Mouse (Mus musculus): Measurements from ENCODE around the gene Mettl25. TPM values are rescaled to one million over a fixed set of nuclear protein-coding genes. Genes with fewer than 3 reads are reported as not detected.

The Mettl25 gene
- 1 to 10 TPM; 4.7 to 5.5 TPM for total RNA-seq (2021)
- long read RNA-seq, experiment 1, transcript Mettl25-201 (12 exons, 2,033 nt) = major isoform, 6 of 8 reads
- long read RNA-seq, experiment 1, partial matches to known transcripts = 0 of 8 reads
- long read RNA-seq, experiment 1, other reads (novel, unspliced or antisense) = 2 of 8 reads
- long read RNA-seq, experiment 2, transcript Mettl25-201 (12 exons, 2,033 nt) = major isoform, 8 of 9 reads
- long read RNA-seq, experiment 2, partial matches to known transcripts = 0 of 9 reads
- long read RNA-seq, experiment 2, other reads (novel, unspliced or antisense) = 1 of 9 reads

DNA sequence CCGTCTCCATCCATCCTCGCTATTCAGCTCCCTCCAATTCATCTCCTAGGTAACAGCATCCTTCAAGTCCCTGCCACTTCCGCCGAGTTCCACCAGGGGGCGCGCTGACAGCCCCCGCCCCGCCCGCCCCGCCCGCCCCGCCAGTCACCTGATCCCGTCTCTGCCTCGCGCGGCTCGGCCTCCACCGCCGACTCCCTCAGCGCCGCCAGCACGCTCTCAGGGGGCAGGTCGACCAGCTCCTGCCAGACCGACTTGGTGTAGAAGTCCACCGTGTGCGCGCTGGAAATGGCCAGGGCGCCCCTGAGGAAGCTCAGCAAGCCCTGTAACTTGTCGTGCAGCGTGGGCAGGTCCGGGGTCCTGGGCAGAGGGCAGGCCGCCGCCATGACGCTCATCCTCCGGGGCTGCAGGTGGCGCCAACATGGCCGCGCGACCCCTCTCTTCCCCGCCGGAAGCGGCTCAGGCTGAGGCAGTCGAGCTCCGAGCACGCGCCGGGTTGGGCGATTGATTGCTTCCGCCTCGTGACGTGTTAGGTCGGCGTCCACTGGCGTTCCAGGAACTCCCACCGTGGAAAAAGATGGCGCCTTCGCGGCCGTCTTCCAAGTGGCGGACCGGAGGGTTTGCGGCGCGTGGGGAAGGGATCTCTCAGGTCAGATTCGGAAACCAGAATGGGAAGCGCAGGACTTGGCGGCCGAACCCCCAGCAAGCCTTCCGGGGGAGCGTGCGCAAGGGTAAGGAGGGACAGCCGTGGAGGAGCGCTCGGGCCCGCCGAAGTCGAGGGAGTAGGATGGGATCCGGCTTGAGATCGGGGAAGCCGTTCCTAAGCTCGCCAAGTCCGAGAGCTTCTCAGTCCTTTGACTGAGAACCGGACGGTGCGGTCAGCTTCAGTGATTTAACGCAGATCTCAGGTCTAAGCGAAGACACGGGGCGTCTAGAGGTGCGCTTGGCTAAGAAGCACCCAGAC lies at the start of gene Mettl25, which contains the start of gene Ccdc59:
Gene Mettl25 (minus strand): TSS at position 453 of the 961 bp plus-strand sequence.
Gene Ccdc59 (plus strand): TSS at position 140 of the 961 bp plus-strand sequence.
- peak; percentile 97 to 98 for DNase-seq

DNA sequence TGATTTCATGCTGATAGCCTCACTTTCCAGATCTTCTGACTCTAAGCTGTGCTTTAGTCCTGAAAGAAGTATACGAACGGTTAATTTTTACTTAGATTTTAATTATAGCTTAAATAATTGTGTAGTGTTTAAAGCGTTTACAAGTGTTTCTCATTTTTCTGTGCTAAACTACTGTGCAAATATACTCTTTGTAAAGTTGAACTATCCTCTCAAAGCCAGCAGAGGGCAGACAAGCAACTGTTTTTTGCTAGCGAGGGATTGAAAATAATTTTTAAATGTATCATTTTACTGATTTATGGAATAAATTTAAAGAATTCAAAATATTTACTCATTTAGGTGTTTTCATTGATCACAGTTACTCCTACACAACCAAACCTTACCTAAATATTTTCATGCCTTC lies 26.1 kb upstream of the Mettl25 start:
- intact Hi-C loops (cut with DNase I) = loop anchor here (5.0 kb wide), 1 partner anchor 720 kb away; no protein-coding TSS in a partner anchor
- no peak for DNase-seq

More for the DNA sequence above, at the start of gene Mettl25, which contains the start of gene Ccdc59:
- intact Hi-C loops (cut with DNase I) = no loop called here

DNA sequence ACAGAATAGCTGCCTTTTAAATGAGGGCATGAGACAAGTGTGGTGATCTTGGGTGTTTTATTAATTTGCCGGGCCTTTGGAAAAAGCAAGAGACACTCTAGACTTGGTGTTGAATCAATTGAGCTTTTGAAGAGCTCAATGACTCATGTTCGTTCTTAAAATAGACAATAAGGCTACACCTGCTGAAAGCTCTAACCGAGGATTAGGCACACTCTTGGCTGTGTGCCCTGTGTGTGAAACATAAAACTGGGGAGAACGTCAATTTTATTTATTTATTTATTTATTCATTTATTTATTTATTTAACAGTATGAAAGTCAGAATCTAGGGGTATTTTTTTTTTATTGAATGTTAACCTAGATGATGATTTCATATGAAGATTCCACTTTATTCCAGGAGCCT lies 10.0 kb upstream of the Mettl25 start:
- DNase-seq = peak in 1 of 2 experiments; percentile 3
- intact Hi-C loops (cut with DNase I) = no loop called here

DNA sequence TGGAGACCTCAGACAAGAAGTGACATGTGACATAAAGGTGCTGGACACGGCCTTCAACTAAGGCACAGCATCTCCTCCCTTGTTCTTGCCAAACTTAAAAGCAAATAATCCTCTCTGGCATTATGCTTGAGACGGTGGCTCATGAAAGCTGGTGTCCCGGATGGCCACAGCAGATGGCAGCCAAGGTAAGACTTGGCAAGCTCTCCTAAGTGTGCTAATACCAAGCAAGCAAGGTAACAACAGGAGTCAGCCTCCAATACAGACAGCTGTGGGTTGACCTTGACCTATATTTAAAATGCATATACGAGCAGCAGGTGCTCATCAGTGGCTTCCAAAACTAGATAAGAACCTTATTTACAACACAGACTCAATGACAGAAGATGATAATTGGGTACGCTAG lies 9.1 kb upstream of the Mettl25 start:
- intact Hi-C loops (cut with DNase I) = no loop called here
- no peak for DNase-seq

DNA sequence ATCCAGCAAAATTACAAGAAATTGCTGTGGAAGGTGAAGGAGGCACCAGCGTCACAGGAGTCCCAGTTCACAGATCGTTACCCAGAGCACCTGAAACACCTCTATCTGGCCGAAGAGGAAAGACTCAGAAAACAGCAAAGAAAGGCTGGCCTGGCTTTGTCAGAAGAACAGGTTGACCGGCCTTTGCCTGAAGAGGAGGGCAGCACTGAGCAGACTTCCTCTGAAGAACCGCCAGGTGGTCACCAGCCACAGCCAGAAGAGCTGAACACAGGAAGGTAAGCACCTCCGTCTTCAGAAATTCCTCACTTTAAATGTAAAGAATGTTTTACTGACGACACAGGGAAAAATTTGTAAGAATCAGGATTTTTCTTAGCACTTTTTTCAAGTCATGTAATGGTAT lies 1.4 kb upstream of the Mettl25 start:
- intact Hi-C loops (cut with DNase I) = no loop called here

DNA sequence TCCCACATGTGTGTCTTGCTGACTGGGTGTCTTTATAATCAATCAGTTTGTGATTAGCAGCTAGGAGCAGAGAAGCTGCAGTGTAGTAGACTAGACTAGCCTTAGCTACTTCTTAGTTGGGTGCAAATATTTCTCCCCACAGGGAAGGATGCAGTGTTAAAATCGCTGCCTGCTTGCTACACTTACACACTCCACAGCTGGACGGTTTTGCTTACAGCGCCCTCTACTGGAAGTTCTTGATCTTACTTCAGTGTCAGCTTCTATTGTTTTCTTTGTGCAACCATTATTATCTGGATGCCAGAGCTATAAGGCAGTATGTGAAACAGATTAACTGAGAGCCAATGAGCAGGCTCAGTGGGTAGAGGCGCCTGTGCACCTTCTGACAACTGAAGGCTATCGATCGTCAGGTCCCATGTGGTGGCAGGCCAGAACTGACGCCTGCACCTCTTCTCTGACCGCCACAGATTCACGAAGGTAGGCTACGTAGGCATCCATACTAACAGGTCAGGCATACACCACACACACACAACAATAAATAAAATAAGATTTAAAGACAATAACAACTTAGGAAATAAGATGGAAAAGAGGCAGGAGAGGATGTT lies 6.5 kb downstream of the Mettl25 start:
- peak in 1 of 2 experiments; percentile 12 for DNase-seq

More for the DNA sequence above, 1.4 kb upstream of the Mettl25 start:
- DNase-seq = no peak

DNA sequence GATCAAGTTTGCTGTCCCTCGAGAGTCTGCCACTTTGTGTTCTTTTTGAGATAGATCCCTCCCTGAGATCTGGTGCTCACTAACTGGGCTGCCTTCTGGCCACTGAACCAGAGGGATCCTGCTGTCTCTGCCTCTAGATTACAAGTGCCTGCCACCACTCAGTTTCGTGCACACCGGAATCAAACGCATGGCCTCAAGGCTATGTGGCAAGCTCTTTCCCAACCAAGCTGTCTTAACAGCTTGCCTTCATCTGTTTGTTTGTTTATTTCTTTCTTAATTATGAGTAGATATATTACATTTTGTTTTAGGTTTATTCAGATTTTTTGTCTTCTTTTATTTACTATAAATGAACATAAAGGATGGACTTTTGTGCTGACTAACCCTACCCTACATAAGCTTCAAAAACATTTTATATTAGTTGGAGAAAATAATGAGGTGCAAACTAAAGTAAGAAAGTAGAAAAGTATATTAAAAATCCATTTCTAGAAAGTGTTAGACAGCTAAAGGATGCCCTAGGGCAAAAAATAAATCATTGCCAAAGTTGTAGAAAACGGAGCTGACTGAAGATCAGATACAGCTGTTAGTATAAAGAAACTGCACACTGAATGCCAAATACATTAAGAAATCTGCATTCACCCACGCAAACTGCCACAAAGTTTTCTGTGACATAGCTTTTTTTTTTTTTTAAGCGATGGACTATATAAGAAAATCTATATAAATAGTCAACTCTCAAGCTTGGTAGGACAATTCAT lies 34.7 kb downstream of the Mettl25 start:
- no peak for DNase-seq
- intact Hi-C loops (cut with DNase I) = no loop called here

More for the DNA sequence above, 6.5 kb downstream of the Mettl25 start:
- intact Hi-C loops (cut with DNase I) = no loop called here

DNA sequence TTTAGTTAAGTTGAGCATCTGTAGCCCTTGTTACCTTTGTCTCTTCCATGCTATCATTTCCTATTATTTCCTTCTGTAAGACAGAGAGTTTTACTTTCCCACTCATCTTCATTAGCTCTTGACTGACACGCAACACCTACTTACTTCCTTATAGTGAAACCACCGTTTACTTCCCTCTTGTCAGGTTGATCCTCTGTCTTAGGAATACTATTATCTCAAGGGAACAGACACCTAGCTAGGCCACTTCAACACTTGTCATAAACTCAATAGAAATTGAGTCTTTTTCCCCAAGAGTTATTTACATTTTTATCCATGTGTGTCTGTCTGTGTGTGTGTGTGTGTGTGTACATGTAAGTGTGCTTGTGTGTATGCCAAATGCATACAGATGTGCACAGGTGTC lies 37.7 kb downstream of the Mettl25 start:
- no peak for DNase-seq
- intact Hi-C loops (cut with DNase I) = no loop called here

DNA sequence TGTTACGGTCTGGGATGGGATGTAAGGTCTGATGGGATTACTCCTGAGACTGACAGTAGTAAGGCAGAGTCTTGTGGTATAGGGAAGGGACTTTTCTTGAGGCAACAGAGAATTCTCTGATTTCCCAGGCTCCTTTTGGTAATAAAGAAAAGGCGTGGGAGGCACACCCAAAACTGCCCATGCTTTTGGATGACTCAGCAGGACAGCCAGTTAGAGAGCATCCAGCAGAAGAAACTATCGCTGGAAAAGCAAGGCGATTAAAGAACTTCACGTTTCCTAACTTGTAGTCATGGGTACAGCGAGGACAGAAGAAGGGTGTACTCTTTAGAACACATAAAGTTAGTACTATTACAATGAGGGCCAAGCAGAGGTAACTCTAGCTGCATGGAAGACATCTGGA lies 39.0 kb downstream of the Mettl25 start:
- intact Hi-C loops (cut with DNase I) = no loop called here

DNA sequence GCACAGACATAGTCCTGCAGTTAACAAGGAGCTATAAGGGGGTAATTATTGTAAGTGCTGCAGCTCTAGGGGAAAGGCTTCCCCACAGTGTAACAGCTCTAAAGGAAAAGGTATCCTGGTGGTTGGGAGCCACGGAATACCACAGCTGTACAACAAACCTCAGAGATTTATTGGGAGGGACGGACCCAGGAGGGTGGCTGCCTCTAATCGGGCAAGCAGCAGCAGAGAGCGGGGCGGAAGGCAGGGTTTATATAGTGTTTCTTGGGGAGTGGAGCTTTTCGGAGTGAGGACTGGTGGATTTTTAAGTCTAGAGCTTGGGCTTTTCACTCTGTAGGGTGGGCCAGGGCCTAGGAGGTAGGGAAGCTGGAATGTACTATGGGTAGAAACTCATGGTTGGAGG lies 40.0 kb downstream of the Mettl25 start:
- intact Hi-C loops (cut with DNase I) = no loop called here
- no peak for DNase-seq

More for the DNA sequence above, 39.0 kb downstream of the Mettl25 start:
- no peak for DNase-seq

DNA sequence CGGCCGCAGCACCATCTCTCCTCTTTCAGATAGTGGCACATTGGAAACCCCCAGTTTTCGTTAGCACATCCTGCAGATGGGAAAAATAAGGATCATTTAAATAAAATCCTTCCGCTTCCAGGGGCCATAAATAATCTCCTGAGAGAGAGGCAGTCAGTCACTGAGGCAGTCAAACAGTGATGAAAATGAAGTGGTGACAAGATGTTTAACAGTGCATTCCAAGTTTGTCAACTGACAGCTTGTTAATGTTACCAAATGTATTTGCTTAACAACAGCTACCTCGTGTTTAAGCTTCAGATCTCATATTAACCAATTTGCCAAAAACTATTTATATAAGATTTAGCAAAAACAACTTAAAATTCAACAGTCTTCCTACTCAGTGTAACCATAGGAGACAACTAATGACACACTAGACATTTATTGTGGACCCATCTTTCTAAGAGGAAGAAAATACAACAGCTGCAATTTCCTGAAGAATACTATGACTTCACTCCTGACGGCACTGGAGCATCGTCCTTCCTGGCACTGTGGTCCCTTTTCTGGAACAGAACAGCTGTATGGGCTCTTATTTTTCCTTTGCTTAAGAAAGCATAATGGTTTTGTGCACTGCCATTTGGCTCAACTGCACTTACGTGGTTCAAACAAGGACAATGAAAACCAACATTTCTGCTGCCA lies 43.8 kb downstream of the Mettl25 start:
- intact Hi-C loops (cut with DNase I) = no loop called here
- DNase-seq = peak in 1 of 2 experiments; percentile 18

DNA sequence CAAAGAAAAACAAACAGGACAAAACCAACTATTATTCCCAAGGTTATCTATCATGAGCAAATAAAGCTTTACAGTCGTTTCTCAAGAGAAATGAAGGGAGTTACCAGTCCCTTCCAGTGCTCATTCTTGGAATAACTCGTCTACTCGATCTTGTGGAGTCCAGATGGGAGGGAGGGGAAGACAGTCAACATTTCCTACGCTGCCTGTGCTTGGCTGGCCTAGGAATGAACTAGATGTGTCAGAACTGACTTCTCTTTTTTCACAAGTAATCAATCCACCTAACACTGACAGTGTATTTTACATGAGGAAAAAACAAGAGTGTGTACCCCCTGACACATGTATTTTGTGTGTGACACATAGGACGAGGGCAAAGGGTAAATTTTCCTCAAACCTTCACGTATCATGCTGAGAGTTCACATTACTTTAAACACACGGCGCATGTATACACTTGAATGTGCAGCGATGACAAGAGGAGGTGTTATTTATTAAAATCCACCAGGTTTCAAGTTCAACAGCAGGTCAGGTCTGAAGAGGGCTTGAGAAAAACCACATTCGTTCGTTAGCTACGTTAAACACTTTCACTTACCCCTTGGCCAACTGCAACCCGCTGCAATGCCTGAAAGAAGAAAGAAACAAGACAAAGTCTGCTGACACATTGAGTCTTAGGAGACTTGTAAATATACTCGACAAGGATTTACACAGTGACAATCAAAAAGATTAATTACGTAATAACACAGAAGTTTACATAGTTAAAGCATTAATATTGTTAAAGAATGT lies 47.2 kb downstream of the Mettl25 start:
- DNase-seq = no peak

DNA sequence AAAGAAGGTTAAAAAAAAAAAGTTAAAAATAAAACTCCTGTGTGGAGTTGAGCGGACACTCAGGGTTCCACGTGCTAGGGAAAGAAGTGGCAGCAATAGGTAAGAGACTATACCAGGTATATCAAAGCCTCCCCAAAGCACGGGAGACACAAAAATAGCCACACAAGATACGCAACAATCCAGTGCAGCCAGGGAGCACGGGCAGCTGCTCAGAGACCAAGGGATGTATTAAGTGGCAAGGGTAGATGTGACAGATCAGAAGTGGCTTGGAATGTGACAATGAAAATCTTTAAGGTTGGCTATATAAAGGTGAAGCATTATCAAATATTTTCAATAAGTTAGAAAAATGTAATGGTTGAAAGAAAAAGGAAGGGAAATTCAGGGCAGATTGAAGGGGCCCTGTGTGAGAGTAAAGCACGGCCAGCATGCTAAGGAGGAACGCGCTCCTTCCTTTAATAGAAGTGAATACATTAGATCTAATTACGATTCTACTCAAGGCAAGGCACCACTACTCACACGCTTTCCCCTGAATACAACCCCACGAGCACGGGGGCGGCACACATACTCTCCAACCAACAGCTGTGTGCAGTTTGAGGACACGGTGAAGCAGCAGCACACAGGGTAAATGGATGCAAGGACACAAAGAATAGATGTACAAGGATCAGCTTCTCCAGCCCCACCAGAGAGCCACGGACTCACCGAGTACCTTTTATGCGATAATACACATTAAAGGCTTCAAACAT lies 52.3 kb downstream of the Mettl25 start:
- intact Hi-C loops (cut with DNase I) = no loop called here
- DNase-seq = no peak

More for the DNA sequence above, 47.2 kb downstream of the Mettl25 start:
- intact Hi-C loops (cut with DNase I) = no loop called here

DNA sequence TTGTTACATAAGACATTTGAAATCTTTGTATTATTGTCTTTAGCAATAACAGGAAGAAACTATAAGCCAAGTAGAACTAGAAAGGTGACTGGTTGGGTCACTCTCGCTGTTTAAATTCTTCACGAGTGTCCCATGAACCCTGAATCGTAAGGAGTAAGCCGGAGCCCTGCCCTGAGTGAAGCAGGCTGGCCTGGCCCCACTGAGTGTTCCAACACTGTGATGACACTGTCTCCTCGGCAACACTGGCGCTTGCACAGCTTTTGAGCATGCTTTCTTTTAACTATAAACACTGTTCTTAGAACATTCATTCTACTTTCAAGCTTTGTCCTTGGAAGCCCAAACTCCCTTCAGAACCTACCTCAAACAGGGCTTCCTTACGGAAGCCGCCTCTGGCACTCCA lies 57.4 kb downstream of the Mettl25 start:
- peak; percentile 21 to 53 for DNase-seq

DNA sequence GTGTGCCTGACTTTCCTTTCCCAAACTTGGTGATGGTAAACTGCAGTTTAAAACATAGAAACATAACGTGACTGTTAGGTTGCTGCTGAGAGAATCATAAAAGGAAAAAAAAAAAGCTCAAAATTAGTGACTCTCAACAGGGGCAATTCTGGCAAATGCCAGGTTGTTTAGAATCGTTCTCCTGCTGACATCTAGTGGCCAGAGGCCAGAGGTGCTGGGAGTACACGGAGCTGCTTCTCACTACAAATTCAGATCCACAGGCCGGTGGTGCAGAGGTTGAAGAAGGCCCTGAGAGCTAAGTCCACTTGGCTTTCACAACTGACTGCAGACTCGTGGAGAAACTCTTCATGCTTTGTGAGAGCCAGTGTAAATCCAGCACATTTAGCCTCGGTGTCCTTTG lies 66.8 kb downstream of the Mettl25 start:
- intact Hi-C loops (cut with DNase I) = no loop called here
- DNase-seq = peak; percentile 53 to 78

More for the DNA sequence above, 57.4 kb downstream of the Mettl25 start:
- intact Hi-C loops (cut with DNase I) = no loop called here

DNA sequence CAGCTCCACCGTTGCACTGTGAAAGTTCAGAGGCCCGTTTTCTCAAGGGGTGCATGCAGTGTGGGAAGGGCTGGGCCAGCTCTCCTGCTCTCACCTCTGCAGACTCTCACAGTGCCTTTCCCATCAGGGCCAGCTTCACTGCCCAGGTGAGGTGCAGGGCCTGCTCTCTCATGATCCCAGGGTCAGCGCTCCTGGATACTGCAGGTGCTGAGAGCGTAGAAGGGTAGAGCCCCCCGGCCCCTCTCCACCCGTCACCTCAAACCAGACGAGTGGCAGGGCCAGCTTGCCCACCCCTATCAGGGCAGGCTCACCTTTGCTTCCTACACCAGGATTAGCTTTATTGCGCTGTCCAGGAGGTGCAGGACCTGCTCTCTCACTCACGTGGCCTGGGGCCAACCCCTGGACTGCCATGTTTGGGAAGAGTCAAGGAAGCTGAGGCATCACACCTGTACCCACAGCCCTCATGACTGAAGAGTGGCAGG lies 68.3 kb downstream of the Mettl25 start:
- no peak for DNase-seq
- intact Hi-C loops (cut with DNase I) = no loop called here

DNA sequence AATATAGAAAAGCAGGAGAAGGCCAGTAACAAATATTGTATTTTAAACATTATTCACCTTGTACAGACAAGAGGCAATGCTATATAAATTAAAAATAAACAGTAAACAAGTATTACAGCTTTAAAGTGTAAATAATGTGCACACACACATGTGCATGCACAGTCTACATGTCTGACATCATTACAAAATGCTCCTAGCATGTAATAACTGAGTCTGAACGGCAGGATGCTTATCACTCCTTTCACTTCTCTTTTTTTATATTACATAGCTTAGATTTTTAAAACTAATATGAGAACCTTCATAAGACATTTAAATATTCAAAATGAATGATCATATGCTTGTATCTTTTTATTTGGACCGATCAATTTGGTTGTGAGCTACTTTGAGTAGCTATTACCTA lies 77.2 kb downstream of the Mettl25 start:
- DNase-seq = no peak
- intact Hi-C loops (cut with DNase I) = no loop called here

DNA sequence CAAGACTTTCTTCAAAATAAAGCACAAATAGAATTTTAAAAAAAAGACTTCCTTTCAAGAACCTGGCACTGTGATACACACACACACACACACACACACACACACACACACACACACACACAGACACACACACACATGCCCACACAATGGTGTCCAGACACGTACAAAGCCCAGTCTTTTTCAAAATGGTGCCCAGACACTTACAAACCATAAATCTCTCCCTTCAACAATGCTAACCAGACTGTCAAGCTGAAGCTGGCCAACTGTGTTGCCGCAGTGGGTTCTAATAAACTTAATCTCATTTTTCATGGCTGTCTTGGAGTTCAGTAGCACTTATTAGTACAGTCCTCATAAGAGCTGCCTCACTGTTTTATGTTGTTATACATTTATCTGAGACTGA lies 80.7 kb downstream of the Mettl25 start:
- intact Hi-C loops (cut with DNase I) = no loop called here
- DNase-seq = no peak
